In genomic region chr2:59167830-59168229, GRCm38 (mm10) we compare ENCODE assay signal across 21 mouse cellular contexts. TPM values are rescaled to one million over a fixed set of nuclear protein-coding genes. Genes with fewer than 3 reads are reported as not detected.
DNase-seq lines count a peak whose midpoint lies in the region; ATAC-seq and TF ChIP-seq lines count a peak whose summit lies in the region.
"Had no signal": no experiment of that assay in that cellular context is flagged by ENCODE, and none has a peak within 500 bp of the region (broad histone marks: within the 10 kb centered on the region; RNA-seq: fewer than 3 reads in every experiment).

No protein-coding gene starts in this region.

- 0 out of 2 replicates have a peak overlapping the region, but pooled peaks have one; percentile 3 for H3K27ac ChIP-seq in lung, embryonic 14.5 days (ENCODE audit: low read depth)
- H3K27ac ChIP-seq in forebrain, embryonic 13.5 days, result no peak overlapping the region
- H3K27ac ChIP-seq: forebrain, embryonic 15.5 days; hindbrain, embryonic 13.5 days; liver, embryonic 13.5 days; midbrain, embryonic 13.5 days had no signal

- H3K36me3 ChIP-seq in lung, embryonic 14.5 days (ENCODE audit: insufficient read depth), result no peaks in the 10 kb centered on the region
- H3K36me3 ChIP-seq in forebrain, embryonic 13.5 days (ENCODE audit: poor library complexity, severe bottlenecking), result no peaks in the 10 kb centered on the region
- H3K36me3 ChIP-seq: forebrain, embryonic 15.5 days; hindbrain, embryonic 13.5 days; liver, embryonic 13.5 days; midbrain, embryonic 13.5 days had no signal

- H3K9me3 ChIP-seq in lung, embryonic 14.5 days (ENCODE audit: low read depth, low read length), result no peaks in the 10 kb centered on the region
- no peaks in the 10 kb centered on the region for H3K9me3 ChIP-seq in forebrain, embryonic 13.5 days (replicated peaks)
- H3K9me3 ChIP-seq: forebrain, embryonic 15.5 days; hindbrain, embryonic 13.5 days; liver, embryonic 13.5 days; midbrain, embryonic 13.5 days had no signal

- H3K4me1 ChIP-seq in lung, embryonic 14.5 days (ENCODE audit: insufficient read depth), result peaks cover 11% of the 10 kb centered on the region
- peaks cover 9% of the 10 kb centered on the region for H3K4me1 ChIP-seq in forebrain, embryonic 13.5 days

- H3K4me2 ChIP-seq in lung, embryonic 14.5 days, result no peak overlapping the region
- no peak overlapping the region for H3K4me2 ChIP-seq in forebrain, embryonic 13.5 days
- H3K4me2 ChIP-seq: forebrain, embryonic 15.5 days; heart, embryonic 11.5 days; hindbrain, embryonic 13.5 days; liver, embryonic 13.5 days; midbrain, embryonic 13.5 days had no signal

- 0 out of 2 replicates have a peak, but pooled peaks have one; percentile 22 for ATAC-seq in lung, embryonic 14.5 days (ENCODE audit: insufficient read depth)
- ATAC-seq in monocyte, adult 5-6 weeks (replicated peaks; ENCODE audit: insufficient number of reproducible peaks, low FRiP score, low TSS enrichment, poor library complexity, severe bottlenecking), result 0 out of 2 replicates have a peak, but pooled peaks have one; percentile 22
- ATAC-seq in forebrain, embryonic 13.5 days, result no peak
- no peak for ATAC-seq in erythroblast, adult 5-6 weeks (replicated peaks; ENCODE audit: low FRiP score, poor library complexity, severe bottlenecking)
- ATAC-seq: forebrain, embryonic 15.5 days; midbrain, embryonic 13.5 days had no signal

- no peak overlapping the region for H3K4me3 ChIP-seq in lung, embryonic 14.5 days (ENCODE audit: low read depth, low read length)
- no peak overlapping the region for H3K4me3 ChIP-seq in forebrain, embryonic 13.5 days
- H3K4me3 ChIP-seq: erythroblast, embryonic 14.5 days; forebrain, embryonic 15.5 days; hindbrain, embryonic 13.5 days; liver, embryonic 13.5 days; midbrain, embryonic 13.5 days had no signal

- H3K9ac ChIP-seq in lung, embryonic 14.5 days, result no peak overlapping the region
- no peak overlapping the region for H3K9ac ChIP-seq in forebrain, embryonic 13.5 days
- H3K9ac ChIP-seq: forebrain, embryonic 15.5 days; hindbrain, embryonic 13.5 days; liver, embryonic 13.5 days; midbrain, embryonic 13.5 days had no signal

- DNase-seq in cerebellum, adult 9-10 months, result peak; percentile 52
- DNase-seq in cerebellum, postnatal 4 days (ENCODE audit: low spot score in 2 of 2), result no peak
- DNase-seq in lung, embryonic 14.5 days, result no peak
- no peak for DNase-seq in lung, adult 18-20 months
- DNase-seq in cerebellum, postnatal 25 days, result peak; percentile 59 to 70
- DNase-seq: adrenal gland, postnatal 25 days; B cell, adult 2 months; heart, postnatal 14 days; kidney, adult 18-20 months; left cerebral cortex, postnatal 4 days; liver, embryonic 13.5 days; retina, postnatal 1 day; right cerebral cortex, postnatal 4 days had no signal

- no peak for TF ChIP-seq CTCF in lung, embryonic 14.5 days (IDR thresholded peaks at IDR 0.05; ENCODE audit: low read depth)

- H3K27me3 ChIP-seq in lung, embryonic 14.5 days (ENCODE audit: insufficient read depth, low read length), result no peaks in the 10 kb centered on the region
- H3K27me3 ChIP-seq in forebrain, embryonic 13.5 days, result no peaks in the 10 kb centered on the region
- H3K27me3 ChIP-seq: forebrain, embryonic 15.5 days; hindbrain, embryonic 13.5 days; liver, embryonic 13.5 days; midbrain, embryonic 13.5 days had no signal

- 63% methylated on average over 4 of the region's 4 CpGs for WGBS in lung, embryonic 14.5 days
- 89% methylated on average over 4 of the region's 4 CpGs for whole genome bisulfite sequencing in forebrain, embryonic 13.5 days

RNA-seq across cellular contexts. Expression of gene Pkp4, which starts 7.2 kb away (rescaled TPM):
- polyA plus RNA-seq in lung, embryonic 14.5 days (2014; fragmentation: Nextera tagmentation; extraction: Ambion mirVana), result 32.4 and 34.8 TPM in 2 replicates
- 16.6 to 23.4 TPM (median 22.2 TPM) in 3 replicates for total RNA-seq in monocyte, adult 5-6 weeks (2017)
- polyA plus RNA-seq in forebrain, embryonic 13.5 days (2015; fragmentation: Nextera tagmentation; extraction: Ambion mirVana), result 19.7 and 22.3 TPM in 2 replicates
- total RNA-seq in erythroblast, adult 5-6 weeks (2015; ENCODE audit: low replicate concordance), result 4.6 and 8.1 TPM in 2 replicates
- 1.4 and 9.6 TPM in 2 replicates for total RNA-seq in erythroblast, adult 5-6 weeks (2017; ENCODE audit: low replicate concordance)

RNA-seq across cellular contexts. Expression of gene Ccdc148, which starts 7.3 kb away (rescaled TPM):
- 0.95 and 1.1 TPM in 2 replicates for polyA plus RNA-seq in lung, embryonic 14.5 days (2014; fragmentation: Nextera tagmentation; extraction: Ambion mirVana)
- 0.19 to 1.1 TPM in 2 of 3 replicates, not detected in the other for total RNA-seq in monocyte, adult 5-6 weeks (2017)
- 3.0 and 3.2 TPM in 2 replicates for polyA plus RNA-seq in forebrain, embryonic 13.5 days (2015; fragmentation: Nextera tagmentation; extraction: Ambion mirVana)
- 0.58 and 1.0 TPM in 2 replicates for total RNA-seq in erythroblast, adult 5-6 weeks (2015; ENCODE audit: low replicate concordance)
- total RNA-seq in erythroblast, adult 5-6 weeks (2017; ENCODE audit: low replicate concordance), result 0.28 and 0.85 TPM in 2 replicates
- polyA plus RNA-seq: erythroblast, embryonic 14.5 days had no signal

Comparison
In these comparisons a context has a peak if more than half of its experiments do, and no peak if none do; other contexts are left out.
1. DNase-seq: peak in cerebellum, adult 9-10 months (single experiment) and cerebellum, postnatal 25 days (2 of 2); none in cerebellum, postnatal 4 days (0 of 2), lung, embryonic 14.5 days (single experiment) and lung, adult 18-20 months (0 of 2).
2. ATAC-seq: peak in lung, embryonic 14.5 days (single experiment) and monocyte, adult 5-6 weeks (single experiment); none in forebrain, embryonic 13.5 days (single experiment) and erythroblast, adult 5-6 weeks (single experiment).